Mouse (Mus musculus) G1E (cell line): ENCODE measurements around the gene Insr. TPM values are rescaled to one million over a fixed set of nuclear protein-coding genes. Genes with fewer than 3 reads are reported as not detected.

Experiments used
- ATAC-seq: 2 replicates; pipeline ENCODE4 v1.8.0; 2016; ENCODE audit warnings: mild to moderate bottlenecking; ENCODE audit not compliant: insufficient number of reproducible peaks, poor library complexity, low FRiP score, severe bottlenecking; ENCODE audit errors: extremely low read depth
- DNase-seq: peaks from one replicate; pipeline ENCODE4 v3.0.0; 2012; ENCODE audit warnings: low spot score
- H3K27me3 ChIP-seq: 2 replicates; pipeline ENCODE4 v1.6.1; 2012; ENCODE audit warnings: mild to moderate bottlenecking, low read length, inconsistent platforms; ENCODE audit not compliant: insufficient read depth
- H3K36me3 ChIP-seq: replicated peaks from 2 replicates; pipeline ENCODE3; 2012; ENCODE audit warnings: mild to moderate bottlenecking, inconsistent platforms
- H3K4me1 ChIP-seq: 2 replicates; pipeline ENCODE4 v1.6.1; 2012; ENCODE audit warnings: low read depth, low read length, inconsistent platforms, mixed read lengths; ENCODE audit not compliant: insufficient read depth
- H3K4me3 ChIP-seq: 2 replicates; pipeline ENCODE4 v1.5.1; 2012; ENCODE audit warnings: low read depth, mild to moderate bottlenecking, inconsistent platforms, low read length, moderate library complexity, mixed read lengths
- H3K9me3 ChIP-seq: replicated peaks from 2 replicates; pipeline ENCODE4 v1.6.1; 2012; ENCODE audit warnings: inconsistent platforms
- CTCF ChIP-seq: IDR thresholded peaks from 2 replicates; pipeline ENCODE4 v1.5.1; 2012; ENCODE audit warnings: low read depth, low read length, inconsistent platforms, mixed read lengths
- GATA1 ChIP-seq: IDR thresholded peaks from 2 replicates; pipeline ENCODE4 v1.6.1; 2012; ENCODE audit warnings: borderline replicate concordance, low read length, inconsistent platforms, mixed read lengths
- GATA2 ChIP-seq: IDR thresholded peaks from 2 replicates; pipeline ENCODE4 v1.6.1; 2012; ENCODE audit warnings: low read depth, low read length, inconsistent platforms, borderline replicate concordance
- POLR2AphosphoS5 ChIP-seq: IDR thresholded peaks from 2 replicates; pipeline ENCODE4 v1.6.1; 2012; ENCODE audit warnings: low read depth, low read length, inconsistent platforms; ENCODE audit not compliant: insufficient replicate concordance
- TAL1 ChIP-seq: conservative IDR thresholded peaks from 2 replicates; pipeline ENCODE4 v1.6.1; 2012; ENCODE audit warnings: low read depth, low read length, inconsistent platforms, mixed read lengths
- polyA plus RNA-seq: library from polyadenylated mRNA; stranded (reverse); fragments of >175 nt; gene quantifications from 2 replicates; pipeline ENCODE4 v1.2.3, GENCODE M21; 2012
- total RNA-seq, 2 experiments: library from RNA; stranded (forward) in 1 of 2; stranded (reverse) in 1 of 2; fragments of 200-1000 nt in 1 of 2; fragments of >200 nt in 1 of 2; fragmentation: Nextera tagmentation in 1 of 2; gene quantifications; 2 replicates each; pipeline ENCODE4 v1.2.3; 2014 to 2017

Gene Insr
- total and polyA plus RNA-seq, 3 experiments = 0.02 to 2.1 (median 0.38) TPM

GRCm38 (mm10) chr8:3299322-3299721 lies 19.9 kb upstream of the Insr start:
- H3K4me3 ChIP-seq = no peak overlapping the region
- H3K9me3 ChIP-seq = no peaks in the 10 kb centered on the region
- ATAC-seq (no peak), DNase-seq (no peak)
- TF ChIP-seq GATA2 (no peak), POLR2AphosphoS5 (no peak), GATA1 (no peak), TAL1 (no peak), CTCF (no peak)
- no peaks in the 10 kb centered on the region for H3K36me3 ChIP-seq
- H3K4me1 ChIP-seq = no peaks in the 10 kb centered on the region
- H3K27me3 ChIP-seq = no peaks in the 10 kb centered on the region

GRCm38 (mm10) chr8:3285824-3286223 lies 6.4 kb upstream of the Insr start:
- no peaks in the 10 kb centered on the region for H3K9me3 ChIP-seq
- no peak for DNase-seq
- ATAC-seq = no peak
- H3K4me1 ChIP-seq = no peaks in the 10 kb centered on the region
- no peak overlapping the region for H3K4me3 ChIP-seq
- H3K36me3 ChIP-seq = no peaks in the 10 kb centered on the region
- TF ChIP-seq GATA1 (no peak), GATA2 (no peak), CTCF (no peak), TAL1 (no peak), POLR2AphosphoS5 (no peak)
- H3K27me3 ChIP-seq = no peaks in the 10 kb centered on the region

GRCm38 (mm10) chr8:3284656-3285055 lies 5.2 kb upstream of the Insr start:
- Histone ChIP-seq H3K4me3 (no peak overlapping the region), H3K27me3 (peaks cover 6% of the 10 kb centered on the region; the same call in 1 of the 2 replicates), H3K9me3 (no peaks in the 10 kb centered on the region), H3K4me1 (no peaks in the 10 kb centered on the region), H3K36me3 (no peaks in the 10 kb centered on the region)
- ATAC-seq (no peak), DNase-seq (no peak)
- TF ChIP-seq POLR2AphosphoS5 = no peak
- TF ChIP-seq TAL1 = no peak
- TF ChIP-seq CTCF = no peak
- TF ChIP-seq GATA2 = no peak
- TF ChIP-seq GATA1 = no peak

- no peak for TF ChIP-seq TAL1
- TF ChIP-seq CTCF = no peak
- no peak for TF ChIP-seq POLR2AphosphoS5
- TF ChIP-seq GATA2 = no peak
- no peak for TF ChIP-seq GATA1
- Histone ChIP-seq H3K4me3 (no peak overlapping the region), H3K9me3 (no peaks in the 10 kb centered on the region), H3K4me1 (no peaks in the 10 kb centered on the region), H3K27me3 (peaks cover 16% of the 10 kb centered on the region), H3K36me3 (no peaks in the 10 kb centered on the region)
- ATAC-seq = no peak
- DNase-seq = no peak
These were observed 1.9 kb upstream of the Insr start for GRCm38 (mm10) chr8:3281296-3281695.

DNA sequence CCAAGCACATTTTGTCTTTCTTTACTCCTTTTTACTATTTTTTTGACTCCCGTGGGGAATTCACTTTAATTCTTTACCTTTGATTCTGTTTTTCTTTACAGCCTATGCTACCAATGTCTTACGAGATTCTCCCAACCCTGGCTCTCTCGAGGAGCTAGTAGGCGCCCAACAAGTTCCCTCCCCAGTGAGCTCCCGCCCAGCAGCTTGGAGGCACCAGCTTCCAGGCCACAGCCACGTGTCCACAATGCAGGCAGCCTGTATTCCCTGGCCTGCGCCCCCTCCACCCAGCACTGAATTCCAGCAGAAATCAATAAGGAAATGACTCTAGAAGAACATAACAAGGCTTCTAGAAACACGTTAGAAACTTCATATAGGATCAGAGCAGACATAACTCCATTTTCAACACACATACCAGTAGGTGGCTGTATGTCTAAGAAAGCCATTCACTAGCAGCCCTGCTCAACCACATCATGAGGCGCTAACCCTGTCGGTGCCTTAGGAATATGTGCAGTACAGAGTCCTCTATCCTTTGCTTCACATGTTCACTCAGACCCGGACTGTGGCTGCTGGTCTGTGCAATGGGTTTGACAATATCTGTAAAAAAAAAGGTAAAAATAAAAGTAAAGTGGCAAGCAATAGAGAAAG lies 971 bp upstream of the Insr start:
- Histone ChIP-seq H3K4me1 (no peaks in the 10 kb centered on the region), H3K4me3 (no peak overlapping the region), H3K9me3 (no peaks in the 10 kb centered on the region), H3K27me3 (peaks cover 16% of the 10 kb centered on the region), H3K36me3 (no peaks in the 10 kb centered on the region)
- no peak for DNase-seq
- ATAC-seq = no peak
- TF ChIP-seq POLR2AphosphoS5 (no peak), GATA1 (no peak), TAL1 (no peak), CTCF (no peak), GATA2 (no peak)

- DNase-seq = no peak
- ATAC-seq = no peak
- no peak for TF ChIP-seq TAL1
- TF ChIP-seq CTCF = no peak
- no peak for TF ChIP-seq GATA1
- TF ChIP-seq GATA2 = no peak
- Histone ChIP-seq H3K4me1 (no peaks in the 10 kb centered on the region), H3K27me3 (peaks cover 16% of the 10 kb centered on the region), H3K9me3 (no peaks in the 10 kb centered on the region), H3K4me3 (no peak overlapping the region), H3K36me3 (no peaks in the 10 kb centered on the region)
These were observed 282 bp upstream of the Insr start for GRCm38 (mm10) chr8:3279721-3280077.
